Mouse (Mus musculus): ENCODE data around the gene Tmem217. TPM values are rescaled to one million over a fixed set of nuclear protein-coding genes. Genes with fewer than 3 reads are reported as not detected.

Gene Tmem217
- polyA plus RNA-seq, 1 experiment = 0.29 TPM

DNA sequence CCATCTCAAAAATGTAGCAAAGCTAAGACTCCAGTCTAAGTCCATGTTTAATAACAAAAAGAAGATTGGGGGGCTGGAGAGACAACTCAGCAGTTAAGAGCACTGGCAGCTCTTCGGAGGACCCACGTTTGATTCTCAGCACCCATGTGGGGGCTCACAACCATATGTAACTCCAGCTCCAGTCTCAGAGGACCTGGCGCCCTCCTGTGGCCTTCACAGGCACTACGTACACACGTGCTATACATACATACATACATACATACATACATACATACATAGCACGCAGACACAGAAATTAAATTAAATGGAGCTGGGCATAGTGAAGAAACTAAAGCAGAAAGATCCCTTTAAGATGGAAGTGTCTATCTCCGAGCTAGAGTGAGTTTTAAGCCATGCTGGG, 69.6 kb downstream of the Tmem217 start:
- peak overlapping the region; percentile 64; the same call in 1 of the 2 replicates for H3K27ac ChIP-seq (ENCODE audit: insufficient read depth, low read depth, low read length)
- TF ChIP-seq POLR2A (IDR thresholded peaks at IDR 0.05; ENCODE audit: low read depth, low read length) (no peak), CTCF (IDR thresholded peaks at IDR 0.05; ENCODE audit: extremely low read depth, insufficient read length, insufficient replicate concordance, low read depth, low read length) (peak; percentile 29; the same call in 1 of the 2 replicates)
- WGBS = 93% methylated on average over 7 of the region's 7 CpGs

DNA sequence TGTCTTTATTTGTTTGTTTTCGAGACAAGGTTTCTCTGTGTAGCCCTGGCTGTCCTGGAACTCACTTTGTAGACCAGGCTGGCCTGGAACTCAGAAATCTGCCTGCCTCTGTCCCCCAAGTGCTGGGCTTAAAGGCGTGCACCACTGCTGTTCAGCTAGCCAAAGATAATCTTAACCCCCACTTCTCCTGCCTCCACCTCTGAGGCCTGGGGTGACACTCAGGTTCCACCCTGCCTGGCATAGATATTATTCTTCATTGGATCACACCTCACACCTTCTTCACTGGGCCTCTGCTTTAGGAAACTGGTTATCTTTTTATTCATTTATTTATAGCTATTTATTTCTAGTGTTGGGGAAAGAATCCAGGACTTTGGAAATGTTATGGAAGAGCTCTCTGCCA, 71.9 kb downstream of the Tmem217 start:
- Histone ChIP-seq H3K36me3 (ENCODE audit: control insufficient read depth, insufficient read depth, low read length) (no peaks in the 10 kb centered on the region), H3K4me3 (ENCODE audit: low read depth, low read length) (no peak overlapping the region), H3K27ac (ENCODE audit: insufficient read depth, low read depth, low read length) (no peak overlapping the region), H3K4me1 (ENCODE audit: control insufficient read depth, insufficient read depth, insufficient read length, low read length) (peaks cover 14% of the 10 kb centered on the region; the same call in 1 of the 2 replicates), H3K27me3 (ENCODE audit: control insufficient read depth, insufficient read depth, low read length) (no peaks in the 10 kb centered on the region)
- no peak for TF ChIP-seq POLR2A (IDR thresholded peaks at IDR 0.05; ENCODE audit: low read depth, low read length)
- no peak for TF ChIP-seq CTCF (IDR thresholded peaks at IDR 0.05; ENCODE audit: extremely low read depth, insufficient read length, insufficient replicate concordance, low read depth, low read length)
- 83% methylated on average over 2 of the region's 2 CpGs for WGBS

More for the DNA sequence above, 69.6 kb downstream of the Tmem217 start:
- H3K4me3 ChIP-seq (ENCODE audit: low read depth, low read length) = no peak overlapping the region
- no peaks in the 10 kb centered on the region for H3K27me3 ChIP-seq (ENCODE audit: control insufficient read depth, insufficient read depth, low read length)
- H3K36me3 ChIP-seq (ENCODE audit: control insufficient read depth, insufficient read depth, low read length) = no peaks in the 10 kb centered on the region
- peaks cover 18% of the 10 kb centered on the region; the same call in 1 of the 2 replicates for H3K4me1 ChIP-seq (ENCODE audit: control insufficient read depth, insufficient read depth, insufficient read length, low read length)

DNA sequence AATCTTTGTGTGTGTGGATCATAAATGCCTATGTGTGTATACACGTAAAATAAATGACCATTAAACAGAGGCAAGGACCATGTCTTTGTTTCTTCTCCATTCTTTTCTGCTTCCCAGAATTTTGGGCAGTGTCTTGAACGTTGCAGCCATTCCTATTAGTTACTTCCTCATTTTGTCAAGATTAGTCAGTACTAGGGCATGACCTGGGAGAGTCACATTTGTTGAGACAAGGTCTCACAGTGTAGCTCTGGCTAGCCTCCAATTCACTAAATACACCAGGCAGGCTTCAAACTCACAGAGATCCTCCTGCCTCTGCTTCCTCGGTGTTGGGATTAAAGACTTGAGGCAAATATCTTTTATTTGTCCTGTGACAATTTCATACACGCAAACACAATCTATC, 73.9 kb downstream of the Tmem217 start:
- Histone ChIP-seq H3K27ac (ENCODE audit: insufficient read depth, low read depth, low read length) (no peak overlapping the region; the same call in 1 of the 2 replicates), H3K27me3 (ENCODE audit: control insufficient read depth, insufficient read depth, low read length) (no peaks in the 10 kb centered on the region), H3K36me3 (ENCODE audit: control insufficient read depth, insufficient read depth, low read length) (no peaks in the 10 kb centered on the region), H3K4me3 (ENCODE audit: low read depth, low read length) (no peak overlapping the region), H3K4me1 (ENCODE audit: control insufficient read depth, insufficient read depth, insufficient read length, low read length) (peaks cover 7% of the 10 kb centered on the region; the same call in 1 of the 2 replicates)
- TF ChIP-seq POLR2A (IDR thresholded peaks at IDR 0.05; ENCODE audit: low read depth, low read length) (no peak), CTCF (IDR thresholded peaks at IDR 0.05; ENCODE audit: extremely low read depth, insufficient read length, insufficient replicate concordance, low read depth, low read length) (no peak)
- WGBS = 63% methylated on average over 4 of the region's 4 CpGs

DNA sequence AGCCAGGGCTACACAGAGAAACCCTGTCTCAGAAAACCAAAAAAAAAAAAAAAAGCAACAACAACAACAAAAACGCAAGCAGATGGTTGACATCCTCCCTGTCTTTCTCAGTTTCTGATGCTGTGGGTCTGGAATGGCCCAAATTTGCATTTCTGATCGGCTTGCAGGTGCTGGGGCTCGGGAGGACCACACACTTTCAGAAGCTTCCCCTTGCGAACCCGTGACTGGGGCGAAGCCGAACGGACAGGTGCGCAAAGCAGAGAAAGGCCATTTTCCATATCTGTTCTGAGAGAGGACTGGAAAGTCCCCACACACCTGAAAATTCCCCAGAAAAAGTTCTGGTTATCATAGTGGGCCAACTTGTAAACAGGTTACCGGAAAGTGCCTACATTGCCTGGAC, 74.8 kb downstream of the Tmem217 start:
- Histone ChIP-seq H3K36me3 (ENCODE audit: control insufficient read depth, insufficient read depth, low read length) (no peaks in the 10 kb centered on the region), H3K4me1 (ENCODE audit: control insufficient read depth, insufficient read depth, insufficient read length, low read length) (peaks cover 4% of the 10 kb centered on the region; the same call in 1 of the 2 replicates), H3K27ac (ENCODE audit: insufficient read depth, low read depth, low read length) (peak overlapping the region; percentile 71), H3K27me3 (ENCODE audit: control insufficient read depth, insufficient read depth, low read length) (no peaks in the 10 kb centered on the region), H3K4me3 (ENCODE audit: low read depth, low read length) (no peak overlapping the region)
- no peak for TF ChIP-seq CTCF (IDR thresholded peaks at IDR 0.05; ENCODE audit: extremely low read depth, insufficient read length, insufficient replicate concordance, low read depth, low read length)
- TF ChIP-seq POLR2A (IDR thresholded peaks at IDR 0.05; ENCODE audit: low read depth, low read length) = no peak
- 94% methylated on average over 10 of the region's 10 CpGs for WGBS

DNA sequence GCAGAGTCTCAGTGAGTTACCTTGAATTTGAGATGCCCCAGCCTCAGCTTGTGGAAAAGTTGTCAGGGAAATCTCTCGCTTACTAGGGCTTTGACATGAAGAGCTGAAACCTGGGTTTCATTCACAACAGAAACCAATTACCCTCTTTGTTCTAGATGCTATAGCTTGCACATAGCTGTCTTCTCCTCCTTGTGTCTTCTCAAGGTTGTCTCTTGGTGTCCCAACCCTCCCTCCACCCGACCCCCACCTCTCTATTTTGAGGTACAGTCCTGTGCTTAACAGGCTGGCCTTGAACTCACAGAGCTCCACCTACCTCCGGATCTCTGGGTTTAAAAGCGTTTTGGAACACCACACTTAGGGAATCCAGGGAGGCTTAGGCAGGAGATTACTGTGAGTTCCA, 75.7 kb downstream of the Tmem217 start:
- H3K36me3 ChIP-seq (ENCODE audit: control insufficient read depth, insufficient read depth, low read length) = no peaks in the 10 kb centered on the region
- H3K4me3 ChIP-seq (ENCODE audit: low read depth, low read length) = no peak overlapping the region
- no peaks in the 10 kb centered on the region for H3K27me3 ChIP-seq (ENCODE audit: control insufficient read depth, insufficient read depth, low read length)
- no peak for TF ChIP-seq CTCF (IDR thresholded peaks at IDR 0.05; ENCODE audit: extremely low read depth, insufficient read length, insufficient replicate concordance, low read depth, low read length)
- TF ChIP-seq POLR2A (IDR thresholded peaks at IDR 0.05; ENCODE audit: low read depth, low read length) = no peak
- no peaks in the 10 kb centered on the region for H3K4me1 ChIP-seq (ENCODE audit: control insufficient read depth, insufficient read depth, insufficient read length, low read length)
- 81% methylated on average over 4 of the region's 4 CpGs for WGBS
- H3K27ac ChIP-seq (ENCODE audit: insufficient read depth, low read depth, low read length) = no peak overlapping the region

Other genes with a start within 250 kb of the Tmem217 start
- 1.6 and 4.7 TPM in 2 replicates for gene Pi16, start 234.7 kb downstream of the Tmem217 start, polyA plus RNA-seq (2012; rRNA removed)
- 153 and 260 TPM in 2 replicates for gene Mtch1, start 204.5 kb downstream of the Tmem217 start, polyA plus RNA-seq (2012; rRNA removed)
- 14.0 and 16.3 TPM in 2 replicates for gene Fgd2, start 191.5 kb downstream of the Tmem217 start, polyA plus RNA-seq (2012; rRNA removed)
- gene Pim1, start 61.6 kb downstream of the Tmem217 start, polyA plus RNA-seq (2012; rRNA removed) = 38.9 and 160 TPM in 2 replicates
- not detected in 2 replicates for gene Gm17657, start 2.7 kb downstream of the Tmem217 start, polyA plus RNA-seq (2012; rRNA removed)
- 13.8 and 27.3 TPM in 2 replicates for gene Tbc1d22b, start 2.6 kb downstream of the Tmem217 start, polyA plus RNA-seq (2012; rRNA removed)
- 7.2 and 18.2 TPM in 2 replicates for gene Rnf8, start 62.4 kb upstream of the Tmem217 start, polyA plus RNA-seq (2012; rRNA removed)
- gene Gm28043, start 62.5 kb upstream of the Tmem217 start, polyA plus RNA-seq (2012; rRNA removed) = 0.20 and 0.28 TPM in 2 replicates
- gene Cmtr1, start 108.2 kb upstream of the Tmem217 start, polyA plus RNA-seq (2012; rRNA removed) = 8.1 and 11.7 TPM in 2 replicates
- gene Ccdc167, start 164.7 kb upstream of the Tmem217 start, polyA plus RNA-seq (2012; rRNA removed) = 2.0 and 2.7 TPM in 2 replicates

Measured in small intestine, adult 2 months (tissue).